Mouse (Mus musculus): ENCODE data around the gene Urad. TPM values are rescaled to one million over a fixed set of nuclear protein-coding genes. Genes with fewer than 3 reads are reported as not detected.

Gene Urad
- total RNA-seq, 2 experiments from 2014 or later: 6.1 to 14.8 TPM

DNA sequence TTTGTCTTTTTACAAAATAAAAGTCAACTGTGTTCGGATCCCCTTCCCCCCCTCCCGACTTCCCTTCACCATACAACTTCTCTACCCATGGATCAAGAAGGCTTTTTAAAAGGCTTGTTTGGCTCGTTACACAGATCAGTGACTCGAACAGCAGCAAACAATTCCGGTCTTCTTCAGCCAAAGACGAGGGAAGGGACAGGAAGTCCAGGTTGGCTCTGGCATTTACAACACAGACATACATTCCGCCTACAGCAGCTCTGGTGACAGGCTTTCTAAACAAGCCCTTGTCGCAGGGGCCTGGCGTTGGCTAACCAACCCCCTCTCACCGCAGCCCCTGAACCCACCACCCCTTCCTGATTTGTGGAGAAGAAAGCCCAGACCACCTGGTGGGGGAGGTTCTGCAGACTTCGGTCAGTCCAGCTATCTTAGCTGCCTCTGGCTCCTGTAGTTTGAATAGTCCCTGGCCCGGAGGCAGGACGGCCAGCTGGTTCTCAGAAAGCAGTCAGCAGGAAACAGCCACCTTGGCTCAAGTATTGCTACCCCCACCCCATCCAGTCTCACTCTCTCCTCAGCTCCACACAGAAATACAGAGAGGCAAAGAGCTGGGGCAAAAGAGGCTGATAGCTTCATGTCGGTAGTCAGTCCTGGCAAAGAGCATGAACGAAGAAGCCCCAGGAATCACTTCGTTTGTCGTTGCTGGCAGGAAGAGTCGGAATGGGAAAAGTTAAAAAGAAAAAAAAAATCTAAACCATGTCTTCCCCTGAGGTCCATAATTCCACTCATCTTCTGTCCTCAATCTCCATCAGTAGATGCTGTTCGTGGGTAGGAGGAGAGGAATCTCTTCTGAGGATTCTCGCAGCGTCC lies 21.1 kb downstream of the Urad start:
- no peak for DNase-seq

DNA sequence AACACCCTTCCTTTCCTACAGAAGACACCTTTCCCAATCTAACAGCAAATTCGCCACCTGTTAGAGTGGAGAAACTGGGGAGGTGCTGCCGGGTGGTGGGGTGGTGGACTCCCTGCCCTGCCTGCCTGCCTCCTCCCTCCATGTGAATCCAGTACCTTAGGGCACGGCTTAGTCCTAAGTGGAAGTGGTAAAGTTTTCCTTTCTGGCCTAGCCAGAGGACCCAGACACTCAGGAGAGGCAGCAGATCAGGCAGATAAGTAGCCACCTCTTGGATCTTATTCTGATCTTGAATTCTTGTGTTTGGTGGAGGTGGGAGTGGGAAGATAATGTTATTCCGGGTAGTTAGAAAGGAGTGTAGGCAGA lies 22.3 kb downstream of the Urad start:
- DNase-seq: no peak

DNA sequence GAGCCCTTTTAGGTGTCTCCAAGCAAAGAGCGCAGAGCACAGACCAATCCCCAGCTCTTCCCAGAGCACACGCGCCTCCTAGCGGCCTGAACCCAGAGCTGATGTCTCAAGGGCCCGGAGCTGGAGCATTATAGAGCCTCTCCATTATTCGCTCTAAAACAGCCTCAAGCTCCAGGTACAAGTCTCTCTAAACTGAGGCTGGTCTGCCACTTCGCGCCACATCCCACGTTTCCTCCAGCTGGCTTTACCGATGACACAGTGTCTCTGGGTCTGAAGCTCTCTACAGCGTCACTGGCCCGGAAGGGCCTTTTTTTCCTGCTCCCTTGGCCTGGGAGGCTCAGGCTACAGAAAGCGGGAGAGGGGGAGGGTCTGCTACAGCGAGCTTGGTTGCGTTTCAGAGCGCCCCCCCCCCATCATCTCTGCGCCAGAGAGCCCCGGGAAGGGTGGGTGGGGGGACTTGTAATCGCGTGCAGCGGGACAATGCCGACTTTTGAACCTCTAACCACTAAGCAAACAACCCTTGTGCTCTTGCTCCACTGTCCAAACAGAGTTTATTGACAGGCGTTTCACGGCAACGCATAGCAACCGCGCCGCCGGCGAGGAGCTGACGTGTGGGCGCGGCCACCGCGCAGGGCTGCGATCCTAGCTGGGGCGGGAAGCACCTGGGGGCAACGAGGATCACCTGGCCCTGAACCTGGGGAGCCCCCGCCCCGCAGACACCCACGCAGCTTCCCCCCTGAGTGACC lies 22.8 kb downstream of the Urad start:
- peak; percentile 61 for DNase-seq

DNA sequence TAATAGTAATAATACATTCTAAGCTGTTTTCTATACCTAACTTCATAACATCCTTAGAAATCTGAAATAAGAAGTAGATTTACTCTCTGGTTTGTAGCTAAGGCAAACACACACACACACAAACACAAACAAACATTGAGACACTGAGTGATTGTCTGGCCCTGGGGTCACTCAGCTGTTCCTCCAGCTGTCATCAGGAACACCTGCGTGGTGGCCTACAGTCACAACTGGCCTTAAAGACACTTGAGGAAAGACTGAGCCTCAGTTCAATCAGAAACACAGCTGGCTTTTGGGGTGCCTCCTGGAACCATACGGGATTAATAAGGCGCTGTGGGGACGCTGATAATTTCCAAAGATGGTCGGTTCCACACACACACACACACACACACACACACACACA lies 25.0 kb downstream of the Urad start:
- no peak for DNase-seq

DNA sequence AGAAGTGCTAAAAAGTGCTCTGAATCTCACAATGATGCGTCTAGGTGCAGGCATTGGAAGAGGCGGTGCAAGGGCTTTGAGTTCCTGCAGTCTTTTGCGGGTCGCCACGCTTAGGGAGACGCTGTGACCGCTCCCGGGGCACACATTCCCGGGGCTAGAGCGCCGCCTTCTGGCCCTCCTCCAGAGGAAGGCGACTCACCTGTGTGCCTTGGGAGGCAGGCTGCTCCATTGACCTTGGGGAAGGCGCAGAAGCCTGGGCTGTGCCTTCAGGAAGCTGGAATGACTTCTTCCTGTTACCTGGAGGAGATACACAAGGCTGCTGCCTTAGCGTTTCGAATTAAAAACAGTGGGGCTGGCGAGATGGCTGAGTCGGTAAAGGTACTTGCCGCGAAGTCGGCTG lies 28.1 kb downstream of the Urad start:
- peak; percentile 38 for DNase-seq

DNA sequence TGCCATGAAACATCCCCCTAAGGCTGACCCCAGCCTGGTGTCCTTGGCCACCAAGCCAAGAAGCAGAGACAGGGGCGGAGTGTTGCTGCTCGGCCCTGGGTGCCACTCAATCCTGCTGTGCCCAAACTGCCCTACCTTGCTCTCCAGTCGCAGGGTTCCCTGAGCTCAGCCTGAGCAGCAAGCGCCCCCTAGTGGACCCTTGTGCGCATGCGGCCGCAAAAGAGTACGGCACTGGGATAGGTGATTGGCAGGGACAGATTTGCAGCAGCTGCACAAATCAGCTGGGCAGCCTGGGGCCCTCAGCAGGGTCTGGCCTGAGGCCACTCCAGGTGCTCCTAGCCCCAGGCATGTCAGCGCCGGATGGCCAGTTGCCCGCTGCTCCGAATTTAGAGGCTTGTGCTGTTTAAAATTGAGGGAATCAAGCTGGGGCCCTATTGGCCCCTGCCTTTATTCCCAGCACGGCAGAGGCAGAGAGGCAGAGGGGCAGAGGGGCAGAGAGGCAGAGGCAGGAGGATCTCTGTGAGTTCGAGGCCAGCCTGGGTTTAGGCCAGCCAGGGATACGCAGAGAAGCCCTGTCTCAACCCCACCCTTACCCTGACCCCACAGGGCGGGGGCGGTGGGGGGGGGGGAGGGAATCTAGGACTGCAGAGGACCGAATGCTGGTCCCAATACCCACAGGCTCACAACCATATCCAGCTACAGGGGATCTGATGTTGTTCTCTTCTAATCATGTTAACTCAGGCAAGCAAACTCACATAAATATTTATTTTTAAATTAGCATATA lies 28.9 kb downstream of the Urad start:
- DNase-seq: peak; percentile 79

DNA sequence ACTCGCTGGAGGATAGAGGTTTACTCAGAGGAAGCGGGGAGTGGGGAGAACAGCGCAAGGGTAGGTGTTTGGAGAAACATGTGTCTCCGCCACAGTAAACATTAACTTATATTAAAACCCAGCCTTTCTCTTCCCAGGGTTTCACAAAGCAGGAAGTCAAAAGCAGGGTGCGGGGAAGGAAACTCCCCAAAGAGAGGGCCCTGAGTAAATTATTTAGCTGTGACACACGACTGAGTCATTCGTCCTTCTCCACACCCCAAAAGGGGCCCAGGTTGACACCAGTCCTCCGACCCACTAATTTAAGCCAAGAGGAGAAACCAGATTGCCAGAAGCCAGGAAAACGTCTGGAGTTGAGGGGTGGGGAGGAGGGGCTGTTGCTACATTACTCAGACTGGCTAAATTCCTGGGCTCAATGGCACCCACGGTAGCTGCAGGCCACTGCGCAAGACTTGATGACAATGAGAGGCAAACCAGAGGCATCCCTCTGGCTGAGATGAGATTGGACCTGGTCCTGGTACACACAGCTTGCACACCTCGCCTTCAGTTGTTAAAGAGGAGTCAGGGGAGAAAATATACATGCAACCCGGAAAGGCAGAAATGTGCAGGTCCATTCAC lies 29.6 kb downstream of the Urad start:
- DNase-seq: no peak

DNA sequence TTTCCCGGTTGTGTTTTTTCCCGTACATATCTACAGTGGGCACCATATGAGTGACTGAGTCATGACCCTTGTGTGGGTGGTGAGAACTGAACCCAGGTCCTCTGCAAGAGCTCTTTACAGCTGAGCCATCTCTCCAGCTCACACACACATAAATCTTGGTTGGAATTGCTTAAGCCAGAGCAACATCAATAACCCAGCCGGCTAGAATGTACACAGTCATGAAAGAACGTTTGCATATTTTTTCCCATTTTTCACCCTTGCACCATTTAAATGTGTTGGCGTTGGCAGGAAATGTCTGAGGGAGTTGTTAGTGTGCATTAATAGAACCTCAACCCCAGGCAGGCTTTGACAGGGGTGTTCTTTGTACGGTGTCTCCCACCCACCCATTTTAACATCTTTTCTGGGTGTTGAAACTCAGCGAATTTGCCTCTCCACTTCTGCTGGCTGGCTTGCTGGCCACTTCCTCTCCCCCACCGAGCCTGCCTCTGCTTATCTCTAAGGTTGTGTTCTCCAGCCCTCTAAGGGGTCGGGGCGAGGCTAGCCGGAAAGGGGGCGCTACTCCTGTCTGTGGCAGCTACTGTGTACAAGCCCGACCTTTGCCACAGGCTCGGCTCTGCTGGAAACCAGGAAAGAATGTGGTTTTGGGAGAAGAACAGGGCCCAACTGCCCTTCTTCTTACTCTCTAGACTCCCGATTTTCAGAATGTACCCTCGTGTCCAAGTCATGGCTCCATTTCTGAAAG lies 30.3 kb downstream of the Urad start:
- DNase-seq: no peak

DNA sequence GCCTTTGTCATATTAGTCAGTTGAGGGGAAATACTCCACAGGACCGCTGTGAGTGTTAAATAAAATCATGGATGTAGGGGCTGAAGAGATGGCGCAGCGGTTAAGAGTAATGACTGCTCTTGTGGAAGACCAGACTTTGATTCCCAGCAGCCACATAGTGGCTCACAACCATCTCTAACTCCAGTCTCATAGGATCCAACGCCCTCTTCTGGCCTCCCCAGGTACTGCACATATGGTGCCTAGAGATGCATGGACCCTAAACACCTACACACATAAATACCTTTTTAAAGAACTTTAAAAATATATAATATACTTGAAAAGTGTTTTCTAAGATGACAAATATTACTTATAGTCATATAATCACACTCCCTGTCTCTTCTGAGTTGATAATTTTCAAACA lies 37.9 kb downstream of the Urad start:
- no peak for DNase-seq

DNA sequence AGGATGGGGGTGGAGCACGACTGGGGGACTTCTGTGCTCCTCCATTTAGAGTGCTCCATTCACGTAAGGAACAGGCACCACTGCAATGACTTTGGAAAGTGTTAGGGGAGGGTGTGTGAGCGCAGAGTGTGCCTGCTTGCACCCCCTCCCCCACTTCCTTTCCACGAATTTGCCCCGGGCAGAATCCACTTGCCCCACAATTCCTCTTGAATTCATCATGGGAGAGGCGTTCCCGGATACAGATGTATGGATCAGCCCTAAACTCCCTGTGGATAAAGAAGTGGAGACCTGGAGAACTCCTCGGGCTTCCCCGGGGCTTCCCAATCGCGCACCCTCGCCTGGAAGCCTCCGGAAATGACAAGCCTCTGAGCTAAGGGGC lies 44.7 kb downstream of the Urad start:
- no peak for DNase-seq

DNA sequence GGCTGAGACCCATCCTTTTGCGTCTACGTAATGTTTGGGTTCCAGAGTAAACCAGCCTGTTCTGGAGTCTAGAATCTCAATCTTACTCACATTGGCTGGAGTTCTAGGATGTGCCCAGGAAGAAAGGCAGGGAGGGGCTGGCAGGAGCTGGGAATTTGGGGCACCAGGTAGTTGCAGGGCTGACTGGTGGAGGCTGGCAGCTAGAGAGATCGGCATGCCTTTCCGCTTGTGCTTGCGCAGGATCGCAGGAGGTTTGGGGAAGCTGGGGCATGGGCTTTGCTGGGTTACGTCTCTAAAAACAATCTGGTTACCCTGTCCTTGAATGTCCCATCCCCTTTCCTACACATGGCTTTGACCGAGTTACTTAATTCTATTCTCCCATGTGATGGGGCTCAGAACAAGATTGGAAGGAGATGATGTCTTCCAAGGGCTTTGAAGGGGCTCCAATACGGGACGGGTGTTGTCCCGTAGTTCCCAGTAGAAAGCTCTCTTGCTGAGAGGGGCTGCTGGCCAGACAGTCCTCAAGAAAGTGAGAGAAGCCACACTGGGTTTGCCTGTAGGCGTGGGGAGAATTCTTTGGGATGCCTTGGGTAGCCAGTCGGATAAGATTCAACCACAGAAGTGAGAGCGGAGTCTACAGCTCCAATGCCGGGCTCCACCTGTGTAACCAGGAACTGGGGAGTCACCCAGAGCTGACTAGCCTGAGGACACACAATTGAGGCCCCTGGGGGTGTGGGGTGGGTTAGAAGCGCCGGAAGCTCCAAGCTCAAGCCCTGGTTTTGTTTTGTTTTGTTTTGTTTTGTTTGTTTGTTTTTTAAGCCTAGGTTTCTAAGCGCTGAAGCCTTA lies 45.3 kb downstream of the Urad start:
- no peak for DNase-seq

DNA sequence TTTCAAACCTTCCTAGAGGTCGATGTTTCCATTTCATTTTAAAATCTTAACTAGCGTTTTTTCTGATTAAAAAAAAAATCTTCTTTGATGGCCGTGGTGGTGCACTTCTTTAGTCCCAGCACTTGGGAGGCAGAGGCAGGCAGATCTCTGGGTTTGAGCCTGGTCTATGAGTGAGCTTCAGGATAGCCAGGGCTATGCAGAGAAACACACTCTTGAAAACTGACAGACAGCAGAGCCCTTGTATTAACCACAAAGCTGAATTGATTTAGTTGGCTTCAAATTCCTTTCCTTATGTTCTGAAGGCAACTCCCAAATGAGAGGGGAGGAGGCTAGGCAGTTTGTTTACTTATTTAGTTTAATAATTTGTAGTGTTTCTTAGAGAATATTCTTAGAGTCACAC lies 46.5 kb downstream of the Urad start:
- no peak for DNase-seq

DNA sequence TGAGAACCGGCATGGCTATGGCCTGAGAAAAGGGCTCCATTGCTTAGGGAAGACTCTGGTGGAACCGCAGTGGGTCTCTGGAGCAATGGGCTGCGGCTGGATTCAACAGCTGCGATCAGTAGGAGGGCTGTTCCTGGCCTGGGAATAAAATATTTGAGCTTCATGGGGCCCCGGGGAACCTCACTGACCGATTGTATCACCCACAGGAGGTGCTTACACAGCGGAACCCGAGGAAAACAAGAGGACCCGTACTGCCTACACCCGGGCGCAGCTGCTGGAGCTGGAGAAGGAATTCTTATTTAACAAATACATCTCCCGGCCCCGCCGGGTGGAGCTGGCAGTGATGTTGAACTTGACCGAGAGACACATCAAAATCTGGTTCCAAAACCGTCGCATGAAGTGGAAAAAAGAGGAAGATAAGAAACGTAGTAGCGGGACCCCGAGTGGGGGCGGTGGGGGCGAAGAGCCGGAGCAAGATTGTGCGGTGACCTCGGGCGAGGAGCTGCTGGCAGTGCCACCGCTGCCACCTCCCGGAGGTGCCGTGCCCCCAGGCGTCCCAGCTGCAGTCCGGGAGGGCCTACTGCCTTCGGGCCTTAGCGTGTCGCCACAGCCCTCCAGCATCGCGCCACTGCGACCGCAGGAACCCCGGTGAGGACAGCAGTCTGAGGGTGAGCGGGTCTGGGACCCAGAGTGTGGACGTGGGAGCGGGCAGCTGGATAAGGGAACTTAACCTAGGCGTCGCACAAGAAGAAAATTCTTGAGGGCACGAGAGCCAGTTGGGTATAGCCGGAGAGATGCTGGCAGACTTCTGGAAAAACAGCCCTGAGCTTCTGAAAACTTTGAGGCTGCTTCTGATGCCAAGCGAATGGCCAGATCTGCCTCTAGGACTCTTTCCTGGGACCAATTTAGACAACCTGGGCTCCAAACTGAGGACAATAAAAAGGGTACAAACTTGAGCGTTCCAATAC lies 47.8 kb downstream of the Urad start:
- DNase-seq: no peak

DNA sequence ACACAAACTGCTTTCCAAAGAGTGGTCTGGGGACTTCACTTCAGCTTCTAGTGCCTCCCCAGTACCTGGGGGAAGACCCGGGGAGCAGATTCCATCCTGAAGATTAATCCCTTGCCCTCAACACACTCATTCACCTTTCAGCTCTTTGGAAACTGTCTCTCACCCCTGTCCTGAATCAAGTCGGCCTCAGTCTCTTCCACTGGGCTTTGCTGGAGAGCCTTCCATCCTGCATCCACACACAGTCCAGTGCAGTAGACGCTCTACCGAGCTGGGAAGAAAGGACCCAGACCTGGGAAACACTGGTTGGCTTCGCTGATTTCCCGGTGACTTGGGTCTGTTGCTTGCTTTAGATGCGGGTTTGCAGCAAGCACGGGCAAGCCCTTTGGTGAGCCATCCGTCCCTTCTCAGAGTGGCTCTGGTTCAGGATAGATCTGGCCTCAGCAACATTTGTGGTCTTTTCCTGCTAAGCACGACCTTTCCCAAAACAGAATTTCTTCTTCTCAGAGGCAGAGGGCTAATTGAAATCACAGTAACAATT lies 49.4 kb downstream of the Urad start:
- DNase-seq: no peak

DNA sequence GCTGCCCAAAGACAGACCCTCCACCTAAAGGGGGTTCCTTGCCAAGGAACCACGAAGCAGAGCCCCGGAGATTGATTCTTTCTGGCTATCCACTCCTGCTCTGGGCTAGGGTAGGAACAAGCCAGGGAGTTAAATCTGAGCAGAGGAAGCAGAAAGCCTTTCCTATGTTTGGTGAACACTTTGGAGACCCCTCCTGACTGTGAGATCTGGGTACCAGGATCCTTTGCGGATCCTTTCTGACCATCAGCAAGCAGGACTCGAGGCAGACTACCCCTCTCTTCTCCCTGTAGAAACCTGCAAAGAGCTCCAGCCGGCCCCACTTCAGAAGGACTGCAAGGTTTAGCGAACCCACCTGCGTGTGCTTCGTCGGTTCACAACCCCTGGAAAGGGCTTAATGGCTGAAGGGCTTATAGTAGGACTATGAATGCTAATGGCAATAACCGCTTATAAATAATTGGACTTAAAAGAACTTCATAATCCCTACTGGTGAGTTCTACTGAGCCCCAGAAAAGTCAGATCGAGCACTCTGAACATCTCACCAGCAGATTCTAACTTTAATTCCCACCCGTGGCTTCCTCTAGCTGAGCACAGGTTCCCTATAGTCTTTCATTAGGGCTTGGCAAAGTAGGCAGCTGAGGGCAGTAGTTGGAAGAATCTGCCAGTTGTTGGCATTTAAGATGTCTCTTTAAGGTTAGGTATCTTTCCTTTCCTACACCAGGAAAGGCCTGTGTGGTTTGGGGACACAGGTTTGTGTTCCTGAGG lies 50.0 kb downstream of the Urad start:
- DNase-seq: no peak

DNA sequence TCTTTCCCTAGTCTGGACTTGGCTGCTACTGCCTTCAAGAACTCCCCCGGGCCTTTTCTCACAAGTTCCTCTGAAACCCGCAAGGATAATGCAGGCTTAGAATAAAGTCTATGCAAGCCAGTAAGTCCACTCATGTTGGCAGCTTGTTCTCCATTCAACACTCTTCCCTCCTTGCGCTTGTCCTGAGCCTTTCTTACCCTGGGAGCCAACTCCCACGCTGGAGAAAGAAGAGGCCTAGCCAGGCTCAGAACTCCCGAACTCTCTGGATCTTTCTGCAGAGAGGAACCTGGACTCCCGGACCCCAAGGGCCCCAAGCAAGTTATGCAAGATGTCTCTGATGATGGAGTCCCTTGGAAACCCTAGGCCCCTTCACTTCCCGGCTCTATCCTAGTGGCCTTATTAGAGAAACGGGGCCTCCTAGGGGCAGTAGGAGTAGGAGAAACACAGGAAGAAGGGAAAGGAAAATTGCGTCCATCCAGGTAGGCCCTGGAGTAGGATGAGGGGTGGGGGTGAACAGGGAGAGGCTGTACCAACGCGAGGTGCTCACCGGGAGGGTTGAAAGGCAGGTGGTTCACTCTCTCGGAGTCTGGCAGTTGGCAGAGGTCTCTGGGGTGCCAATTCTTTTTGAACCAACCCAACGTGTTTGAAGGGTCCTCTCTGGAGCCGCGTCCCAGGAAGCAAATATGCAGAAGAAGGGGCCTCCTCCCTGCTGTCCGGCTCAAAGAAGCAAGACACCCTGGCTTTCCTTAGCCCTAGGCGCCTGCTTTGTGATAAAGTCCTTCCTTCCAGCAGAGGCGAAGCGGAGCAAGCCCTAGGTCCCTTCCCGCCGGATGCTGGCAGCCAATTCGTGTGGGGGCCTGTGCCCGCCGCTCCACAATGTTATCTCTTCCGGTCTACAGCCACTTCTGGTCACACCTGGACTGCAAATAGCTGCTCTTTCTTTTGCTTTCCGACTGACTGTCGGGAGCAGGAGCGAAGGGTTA lies 51.3 kb downstream of the Urad start:
- no peak for DNase-seq

All from adrenal gland, postnatal 10 days (tissue).